Mouse (Mus musculus) ES-Bruce4 (cell line): ENCODE results near the gene Ube2k.

Source experiments
- CTCF ChIP-seq: IDR thresholded peaks from one replicate; pipeline ENCODE4 v1.8.1; 2011; ENCODE audit warnings: low read depth, low read length
- EP300 ChIP-seq: IDR thresholded peaks from 2 replicates; pipeline ENCODE4 v1.6.1; 2011; ENCODE audit warnings: low read depth, low read length; ENCODE audit not compliant: insufficient read depth
- POLR2A ChIP-seq: IDR thresholded peaks from one replicate; pipeline ENCODE4 v1.8.1; 2011; ENCODE audit warnings: low read length; ENCODE audit not compliant: insufficient read depth

- TF ChIP-seq EP300 (no peak), CTCF (no peak), POLR2A (no peak)
Measured at GRCm38 (mm10) chr5:65543491-65543890, 6.5 kb downstream of the Ube2k start.
